ENCODE assay signal across 30 mouse cellular contexts in the genomic region with DNA sequence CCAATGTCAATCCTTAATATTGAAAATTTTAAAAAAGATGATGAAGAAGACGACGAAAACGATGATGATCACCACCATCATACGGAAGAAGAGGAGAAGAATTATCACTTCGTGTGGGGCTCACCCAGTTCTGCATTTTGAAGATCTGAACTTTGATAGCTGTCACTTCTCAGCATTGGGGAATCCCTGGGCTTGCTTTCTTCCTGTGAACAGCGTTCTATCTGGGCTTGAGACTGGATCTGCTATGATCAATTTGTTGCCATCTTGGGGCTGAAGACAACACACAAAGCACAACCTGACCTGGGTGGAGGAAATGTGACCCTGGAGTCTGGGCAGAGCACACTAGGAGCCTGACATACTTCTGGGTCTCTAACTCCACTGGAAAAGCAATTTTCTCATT. TPM values are rescaled to one million over a fixed set of nuclear protein-coding genes. Genes with fewer than 3 reads are reported as not detected.
"Had no signal": no experiment of that assay in that cellular context is flagged by ENCODE, and none has a peak within 500 bp of the region (broad histone marks: within the 10 kb centered on the region; RNA-seq: fewer than 3 reads in every experiment).

No protein-coding gene starts in this region.

- H3K4me2 ChIP-seq: heart, embryonic 11.5 days; heart, embryonic 13.5 days; heart, embryonic 15.5 days; hindbrain, embryonic 12.5 days; hindbrain, embryonic 14.5 days; limb, embryonic 12.5 days; liver, embryonic 11.5 days; liver, embryonic 13.5 days; liver, embryonic 15.5 days had no signal

- H3K27ac ChIP-seq: heart, embryonic 13.5 days; heart, embryonic 15.5 days; hindbrain, embryonic 12.5 days; hindbrain, embryonic 14.5 days; limb, embryonic 10.5 days; limb, embryonic 12.5 days; liver, embryonic 13.5 days; liver, embryonic 15.5 days had no signal

- H3K36me3 ChIP-seq: heart, embryonic 13.5 days; heart, embryonic 15.5 days; hindbrain, embryonic 12.5 days; limb, embryonic 10.5 days; limb, embryonic 12.5 days; liver, embryonic 13.5 days; liver, embryonic 15.5 days had no signal

- H3K4me1 ChIP-seq: hindbrain, embryonic 12.5 days; limb, embryonic 10.5 days; limb, embryonic 12.5 days; liver, embryonic 13.5 days; liver, embryonic 15.5 days had no signal

- H3K4me3 ChIP-seq: heart, embryonic 13.5 days; heart, embryonic 15.5 days; hindbrain, embryonic 12.5 days; limb, embryonic 10.5 days; limb, embryonic 12.5 days; liver, embryonic 13.5 days; liver, embryonic 15.5 days had no signal

- DNase-seq: gastrocnemius, postnatal 14 days; gastrocnemius, postnatal 36 days; heart, adult 18-20 months; heart, postnatal 14 days; heart, postnatal 36 days; kidney, adult 18-20 months; kidney, adult 8-10 months; kidney, postnatal 10 days; kidney, postnatal 25 days; layer of hippocampus, adult 9-11 months; layer of hippocampus, postnatal 36 days; liver; liver, embryonic 13.5 days; liver, postnatal 0 days had no signal

- H3K9me3 ChIP-seq: heart, embryonic 13.5 days; heart, embryonic 15.5 days; hindbrain, embryonic 12.5 days; limb, embryonic 10.5 days; limb, embryonic 12.5 days; liver, embryonic 13.5 days; liver, embryonic 15.5 days had no signal

- H3K27me3 ChIP-seq: heart, embryonic 15.5 days; hindbrain, embryonic 12.5 days; limb, embryonic 12.5 days; liver, embryonic 13.5 days; liver, embryonic 15.5 days had no signal

- H3K9ac ChIP-seq: heart, embryonic 13.5 days; heart, embryonic 15.5 days; hindbrain, embryonic 12.5 days; hindbrain, embryonic 14.5 days; limb, embryonic 12.5 days; liver, embryonic 13.5 days; liver, embryonic 15.5 days; liver, postnatal 0 days had no signal

- ATAC-seq: hindbrain, embryonic 16.5 days; intestine, postnatal 0 days; liver, postnatal 0 days had no signal

RNA-seq across cellular contexts. Expression of gene Tnfsf11, which starts 43.0 kb away (rescaled TPM):
- total RNA-seq: gastrocnemius, adult 18-20 months; gastrocnemius, adult 8-10 months; gastrocnemius, postnatal 14 days; gastrocnemius, postnatal 36 days; heart, postnatal 36 days; layer of hippocampus, adult 18-20 months; layer of hippocampus, postnatal 36 days; left cerebral cortex, adult 18-20 months had no signal
- polyA plus RNA-seq: gonadal fat pad, adult 2 months; hindbrain, embryonic 16.5 days; limb, embryonic 12.5 days; liver, postnatal 0 days had no signal
